Mouse (Mus musculus) adipocyte (in vitro differentiated cells): ENCODE results near the gene Cacybp.
A peak's percentile ranks its signal among the peaks of the same experiment; 100 is the strongest.

Source experiments
- DNase-seq: peaks from one replicate; pipeline ENCODE4 v3.0.0-alpha.2; 2016; ENCODE audit warnings: low spot score

Gene Cacybp

GRCm38 (mm10) chr1:160212703-160213669 lies at the start of gene Cacybp:
Cacybp (minus strand) TSS chr1:160212875.
- peak; percentile 99 for DNase-seq

DNA sequence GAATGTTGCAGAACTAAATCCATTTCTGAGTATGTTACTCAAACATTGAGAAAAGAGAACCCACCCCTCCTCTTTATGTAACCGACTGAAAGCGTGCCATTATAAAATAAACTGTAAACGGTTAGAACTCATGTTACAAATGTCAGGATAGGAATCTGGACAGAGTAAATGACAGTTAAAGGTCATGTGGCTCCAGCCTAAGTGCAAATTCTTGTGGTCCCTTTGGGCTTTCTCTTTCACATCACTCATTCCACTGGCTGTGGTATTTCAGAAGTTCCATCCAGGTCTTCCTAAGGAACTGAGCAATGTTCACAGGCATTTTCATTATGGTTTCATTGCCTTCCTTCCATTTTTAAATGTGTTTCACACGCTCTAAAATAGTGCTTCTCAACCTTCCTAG lies 49.7 kb upstream of the Cacybp start:
- peak; percentile 48 for DNase-seq

GRCm38 (mm10) chr1:160261849-160262248 lies 49.2 kb upstream of the Cacybp start:
- DNase-seq = no peak

- DNase-seq = no peak
Observed at GRCm38 (mm10) chr1:160260605-160261004, 47.9 kb upstream of the Cacybp start.

DNA sequence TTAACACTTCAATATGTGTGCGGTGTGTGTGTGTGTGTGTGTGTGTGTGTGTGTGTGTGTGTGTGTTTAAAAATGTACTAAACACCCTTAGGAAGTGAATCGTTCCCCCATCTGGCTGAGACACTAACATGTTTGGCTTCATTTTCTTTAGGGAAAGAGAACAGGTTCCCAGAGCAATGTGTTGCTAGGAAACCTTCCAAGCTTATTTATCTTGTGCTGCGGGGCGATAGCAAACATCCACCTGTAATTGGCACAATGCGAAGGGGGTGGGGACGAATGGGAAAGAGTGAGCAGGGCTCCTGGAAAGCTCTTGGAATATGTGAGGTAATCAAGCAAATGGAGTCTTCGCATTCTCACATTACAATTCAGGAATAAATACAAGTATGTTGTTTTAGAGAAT lies 47.2 kb upstream of the Cacybp start:
- no peak for DNase-seq

DNA sequence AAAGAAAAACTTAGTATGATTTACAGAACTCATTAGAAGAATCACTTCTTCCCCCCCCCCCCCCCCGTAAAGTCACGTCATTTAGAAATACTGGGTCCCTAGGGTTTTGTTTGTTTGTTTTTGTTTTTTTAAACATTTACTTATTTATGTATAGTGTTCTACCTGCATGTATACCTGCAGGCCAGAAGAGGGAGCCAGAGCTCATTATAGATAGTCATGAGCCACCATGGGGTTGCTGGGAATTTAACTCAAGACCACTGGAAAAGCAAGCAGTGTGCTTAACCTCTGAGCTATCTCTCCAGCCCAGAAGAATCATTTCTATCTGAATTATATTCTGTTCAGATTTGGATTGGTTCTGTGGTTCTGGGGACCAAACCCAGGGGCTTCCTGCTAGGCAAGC lies 40.4 kb upstream of the Cacybp start:
- DNase-seq = no peak

DNA sequence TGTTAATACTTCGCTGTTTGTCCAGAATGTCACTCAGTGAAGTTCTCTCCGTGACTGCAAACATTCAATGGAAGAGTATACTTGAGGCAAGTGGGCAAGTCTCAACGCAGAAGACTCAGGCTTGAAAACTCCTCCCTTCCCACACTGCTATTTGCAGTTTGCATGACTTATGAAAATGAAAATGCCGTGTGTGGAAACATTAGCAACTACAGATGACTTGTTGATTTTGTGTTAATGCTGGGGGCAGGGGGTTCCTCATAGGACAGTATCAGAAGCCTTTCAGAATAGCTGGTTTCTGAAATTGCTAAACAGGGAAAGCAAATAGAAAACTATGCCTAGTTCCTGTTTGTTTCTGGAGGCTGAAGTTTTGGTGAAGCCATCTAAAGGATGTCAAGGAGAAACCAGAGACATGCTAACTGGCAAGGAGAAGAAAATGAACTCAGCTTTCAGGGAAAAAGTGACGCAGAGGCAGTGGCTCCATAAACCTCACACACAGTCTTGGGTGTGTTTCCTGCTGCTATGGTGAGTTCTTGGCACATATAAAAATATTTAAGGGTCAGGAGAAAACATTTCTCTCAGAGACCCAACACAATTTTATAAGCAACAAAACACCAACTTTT lies 38.8 kb upstream of the Cacybp start:
- DNase-seq = no peak

- no peak for DNase-seq
Observed at GRCm38 (mm10) chr1:160250782-160251181, 38.1 kb upstream of the Cacybp start.

- no peak for DNase-seq
Observed at GRCm38 (mm10) chr1:160249786-160250185, 37.1 kb upstream of the Cacybp start.

DNA sequence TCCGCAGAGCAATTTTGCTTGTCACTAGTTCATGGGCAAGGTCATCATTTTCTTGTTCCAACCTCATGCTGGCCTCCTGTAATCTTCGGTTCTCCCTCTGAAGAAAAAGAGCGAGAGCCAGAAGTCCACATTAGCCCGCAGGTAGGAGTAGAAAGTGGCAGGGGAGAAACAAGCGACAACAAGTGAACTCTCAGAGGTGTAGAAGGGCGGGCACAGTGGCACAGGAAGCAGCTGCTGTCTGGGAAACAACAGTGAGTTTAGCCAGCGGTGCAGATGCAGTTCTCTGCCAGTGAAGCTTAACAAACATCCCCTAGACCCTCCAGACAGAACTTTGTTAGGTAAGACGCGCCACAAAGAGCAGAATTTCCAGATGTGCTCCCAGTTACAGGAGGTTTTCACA lies 34.8 kb upstream of the Cacybp start:
- DNase-seq = no peak

DNA sequence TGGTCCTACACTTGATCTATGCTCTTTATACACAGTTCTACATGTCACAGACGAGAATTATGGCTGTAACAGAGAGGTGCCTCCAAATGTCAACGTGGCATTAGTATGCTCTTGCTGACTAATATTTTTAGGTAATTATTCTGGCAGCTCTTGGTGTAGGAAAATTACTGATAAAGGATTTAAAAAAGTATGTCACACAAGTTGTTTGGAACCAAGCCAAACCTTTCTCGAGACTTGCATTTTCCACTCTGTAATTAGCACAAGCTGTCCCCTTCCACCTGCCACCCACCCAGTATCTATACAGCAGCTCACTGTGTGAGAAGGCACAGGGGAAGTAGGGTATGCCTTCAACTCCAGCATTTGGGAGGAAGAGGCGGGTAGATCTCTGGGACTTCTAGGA lies 34.2 kb upstream of the Cacybp start:
- no peak for DNase-seq

DNA sequence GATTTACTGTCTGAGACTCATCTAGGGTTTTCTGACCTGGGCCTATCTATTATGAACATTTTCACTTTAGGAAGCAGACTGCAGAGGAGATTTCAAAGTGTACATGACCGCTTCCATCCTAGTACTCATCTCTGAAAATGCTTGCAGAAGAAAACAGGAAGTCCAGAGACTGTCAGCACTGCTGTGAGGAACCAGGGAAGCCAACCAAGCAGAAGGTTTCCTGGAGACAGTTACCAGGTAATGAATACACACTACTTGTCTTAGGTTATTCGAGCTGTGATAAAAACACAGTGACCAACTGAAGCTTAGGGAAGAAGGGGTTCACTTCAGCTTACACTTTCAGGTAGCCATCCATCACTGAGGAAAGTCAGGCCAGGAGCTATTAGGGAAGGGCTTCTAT lies 33.3 kb upstream of the Cacybp start:
- DNase-seq = no peak

GRCm38 (mm10) chr1:160244689-160245088 lies 32.0 kb upstream of the Cacybp start:
- DNase-seq = peak; percentile 23

DNA sequence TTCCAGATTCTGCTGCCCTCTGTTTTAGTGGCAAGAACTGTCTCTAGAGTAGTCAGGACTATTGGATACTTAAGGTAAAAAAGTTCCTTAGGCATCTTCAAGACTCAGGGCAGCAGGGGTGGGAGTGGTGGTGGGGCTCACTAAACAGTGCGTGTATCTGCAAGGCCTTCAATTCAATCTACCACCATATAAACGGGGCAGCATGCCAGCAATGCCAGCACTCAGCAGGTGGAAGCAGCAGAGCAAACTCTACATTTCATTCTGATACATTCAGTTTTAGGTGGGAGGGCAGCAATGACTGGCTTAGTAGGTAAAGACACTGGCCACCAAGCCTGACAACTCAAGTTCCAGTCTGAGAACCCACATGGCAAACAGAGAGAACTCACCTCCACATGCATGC lies 27.4 kb upstream of the Cacybp start:
- no peak for DNase-seq

- no peak for DNase-seq
Observed at GRCm38 (mm10) chr1:160238852-160239443, 26.3 kb upstream of the Cacybp start.

GRCm38 (mm10) chr1:160237981-160238380 lies 25.3 kb upstream of the Cacybp start:
- DNase-seq = no peak

DNA sequence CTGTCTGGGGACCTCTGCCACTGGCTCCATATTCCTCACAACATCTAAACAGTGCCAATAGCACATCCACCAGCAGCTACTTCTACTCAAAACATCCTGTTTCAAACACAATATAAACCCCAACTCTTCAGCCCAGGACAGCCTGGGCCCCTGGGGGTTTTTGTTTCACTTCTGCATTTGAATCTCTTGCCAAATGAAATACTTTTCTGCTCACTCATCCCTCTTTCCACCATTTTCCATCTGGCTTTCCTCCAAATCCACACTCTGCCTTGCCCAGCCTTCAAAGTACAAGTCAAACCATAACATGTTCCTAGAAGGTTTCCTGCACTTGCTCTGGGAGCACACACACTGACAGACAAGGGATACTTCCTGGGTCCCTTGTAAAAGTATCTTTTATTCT lies 21.2 kb upstream of the Cacybp start:
- DNase-seq = peak; percentile 82

- DNase-seq = no peak
Observed at GRCm38 (mm10) chr1:160232113-160232512, 19.4 kb upstream of the Cacybp start.

GRCm38 (mm10) chr1:160231013-160231412 lies 18.3 kb upstream of the Cacybp start:
- peak; percentile 79 for DNase-seq

DNA sequence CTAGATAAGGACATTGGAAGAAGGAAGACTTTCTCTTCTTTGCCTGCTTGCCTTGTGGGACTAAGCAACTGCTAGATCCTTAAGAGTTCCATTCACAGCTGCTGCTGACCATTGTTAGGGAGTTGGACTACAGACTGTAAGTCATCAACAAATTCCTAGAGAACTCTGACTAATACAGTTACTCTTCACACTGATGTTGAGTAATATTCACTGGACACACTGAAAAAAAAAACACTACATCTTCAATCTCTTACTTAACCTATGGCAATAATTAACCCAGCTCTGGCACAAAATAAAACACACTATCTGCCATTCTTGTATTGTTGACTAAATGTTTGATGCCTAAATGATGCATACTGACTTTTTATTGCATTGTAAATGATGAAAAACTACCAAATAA lies 15.2 kb upstream of the Cacybp start:
- DNase-seq = no peak

DNA sequence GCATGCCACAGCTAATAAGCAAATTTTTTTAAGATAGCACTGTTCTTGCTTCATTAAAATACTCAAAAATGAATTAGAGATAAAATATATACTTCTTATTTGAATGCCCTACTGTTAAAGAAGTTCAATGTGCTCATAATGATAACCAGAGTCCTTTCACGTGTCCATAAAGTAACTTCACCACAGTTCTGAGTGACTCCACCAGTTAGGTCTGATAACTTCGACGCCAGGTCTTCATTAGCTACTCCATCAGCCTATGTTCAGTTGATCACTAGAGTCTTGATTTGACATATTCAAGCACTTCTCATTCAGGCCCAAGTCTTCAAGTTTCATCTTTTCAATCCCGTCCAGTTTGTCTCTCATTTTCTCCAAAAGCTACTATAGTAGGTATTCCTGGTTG lies 14.5 kb upstream of the Cacybp start:
- no peak for DNase-seq

- no peak for DNase-seq
Observed at GRCm38 (mm10) chr1:160224093-160224492, 11.4 kb upstream of the Cacybp start.

DNA sequence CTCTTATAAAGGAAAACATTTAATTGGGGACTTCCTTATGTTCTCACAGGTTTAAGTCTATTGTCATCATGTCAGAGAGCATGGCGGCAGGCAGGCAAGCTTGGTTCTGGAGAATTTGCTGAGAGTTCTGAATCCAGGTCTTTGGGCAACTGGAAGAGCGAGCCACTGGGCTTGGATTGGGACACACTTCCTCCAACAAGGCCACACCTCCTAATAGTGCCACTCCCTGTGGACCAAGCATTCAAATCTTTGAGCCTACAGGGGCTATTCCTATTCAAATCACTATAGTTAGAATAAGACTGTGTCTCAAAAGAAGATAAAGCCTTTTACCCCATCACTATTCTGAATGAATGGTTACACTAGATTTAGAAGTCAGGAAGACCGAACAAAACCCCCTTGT lies 5.2 kb upstream of the Cacybp start:
- DNase-seq = no peak
